Mouse (Mus musculus) frontal cortex, postnatal 36 days (tissue): ENCODE results near the gene Ldhd.

Experiments used
- DNase-seq, 2 experiments: peaks; one replicate each; pipeline ENCODE4 v3.0.0; 2022; ENCODE audit warnings: low spot score in 2 of 2

The Ldhd gene

DNA sequence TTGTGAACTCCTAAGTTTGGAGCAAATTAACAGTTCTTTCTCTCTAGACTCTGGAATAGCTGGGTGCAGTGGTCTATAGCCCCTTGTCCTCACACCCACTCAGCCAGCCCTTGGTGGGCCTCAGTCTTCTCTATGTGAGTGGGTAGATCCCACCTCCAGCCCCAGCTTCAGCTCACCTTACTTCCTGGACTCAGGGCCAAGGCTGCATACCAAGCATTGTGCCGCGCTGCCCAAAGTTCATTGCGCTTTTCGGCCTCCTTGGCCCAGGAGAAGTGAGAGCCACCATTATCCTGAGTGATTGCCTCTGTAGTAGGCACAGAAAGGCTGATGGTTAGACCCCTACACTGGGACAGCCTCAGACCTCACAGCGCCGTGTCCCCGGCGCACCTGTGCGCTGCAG lies 2.3 kb downstream of the Ldhd start:
- no peak for DNase-seq

DNA sequence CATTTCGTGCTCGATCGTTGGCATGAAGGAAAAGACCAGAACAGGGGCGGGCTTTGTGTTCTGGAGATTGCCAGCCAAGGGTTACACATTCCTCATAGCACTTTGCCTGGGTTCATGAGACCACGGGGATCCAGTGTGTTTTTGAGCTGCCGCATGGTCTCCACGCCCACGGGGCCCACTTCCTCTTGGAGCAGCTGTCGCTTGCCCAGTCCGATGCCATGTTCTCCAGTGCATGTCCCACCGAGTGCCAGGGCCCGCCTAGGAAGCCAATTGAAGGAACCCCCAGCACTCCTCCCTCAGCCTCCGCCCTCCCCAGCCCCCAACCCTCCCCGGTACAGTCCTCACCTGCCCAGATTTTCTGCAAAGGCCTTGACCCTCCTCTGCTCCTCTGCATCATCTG lies 3.2 kb downstream of the Ldhd start:
- no peak for DNase-seq

DNA sequence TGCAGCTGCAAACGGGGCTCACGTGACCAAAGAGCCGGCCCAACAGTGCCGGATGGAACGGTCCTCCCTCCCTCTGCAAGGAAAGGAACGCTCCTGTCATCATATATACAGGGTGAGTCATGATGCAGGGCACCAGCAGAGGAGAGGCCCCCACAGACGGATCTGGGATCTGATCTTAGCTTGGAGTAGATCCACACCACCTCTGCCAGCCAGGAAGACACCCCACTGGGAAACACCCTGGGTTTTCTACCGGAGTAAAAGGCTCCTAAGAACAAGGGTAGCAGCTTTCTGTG lies 3.7 kb downstream of the Ldhd start:
- peak; percentile 41 to 42 for DNase-seq

DNA sequence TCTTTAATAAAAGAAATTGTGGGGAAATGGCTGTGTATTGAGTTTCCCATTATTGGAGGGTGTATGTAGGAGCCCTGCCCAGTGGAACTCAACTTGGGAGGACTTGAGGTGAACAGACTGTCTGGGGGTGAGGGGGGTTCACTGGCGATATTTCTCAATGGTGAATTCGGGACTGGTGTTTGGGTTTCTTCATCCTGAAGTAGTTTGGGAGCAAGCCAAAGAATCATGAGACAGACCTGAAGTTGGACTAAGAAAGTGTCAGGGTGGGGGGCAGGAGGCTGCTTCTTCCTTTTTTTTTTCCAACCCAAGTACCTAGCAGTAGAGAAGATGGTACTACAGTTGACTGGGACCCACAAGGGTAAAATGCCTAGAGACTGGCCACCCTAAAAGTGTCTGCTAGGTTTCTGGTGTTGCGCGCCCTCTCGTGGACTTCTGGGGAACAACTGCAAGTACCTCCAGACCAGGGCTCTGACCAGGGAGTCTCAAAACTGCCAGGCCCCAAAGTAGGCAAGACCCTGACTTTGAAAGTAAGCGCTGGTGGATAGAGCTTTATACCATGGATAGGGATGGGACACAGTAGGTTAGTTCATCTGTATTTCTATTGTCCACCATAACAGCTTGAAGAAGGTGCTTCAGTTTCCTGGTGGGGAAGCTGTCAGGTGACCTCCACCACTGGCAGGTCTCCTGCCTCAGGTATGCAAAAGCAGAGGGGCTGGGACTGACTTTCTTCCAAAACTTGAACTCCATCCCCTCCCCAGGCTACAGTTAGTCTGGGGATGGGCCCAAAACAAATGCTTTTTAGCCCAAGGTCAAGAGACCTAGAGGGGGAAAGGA lies 4.3 kb downstream of the Ldhd start:
- peak; percentile 66 to 74 for DNase-seq

DNA sequence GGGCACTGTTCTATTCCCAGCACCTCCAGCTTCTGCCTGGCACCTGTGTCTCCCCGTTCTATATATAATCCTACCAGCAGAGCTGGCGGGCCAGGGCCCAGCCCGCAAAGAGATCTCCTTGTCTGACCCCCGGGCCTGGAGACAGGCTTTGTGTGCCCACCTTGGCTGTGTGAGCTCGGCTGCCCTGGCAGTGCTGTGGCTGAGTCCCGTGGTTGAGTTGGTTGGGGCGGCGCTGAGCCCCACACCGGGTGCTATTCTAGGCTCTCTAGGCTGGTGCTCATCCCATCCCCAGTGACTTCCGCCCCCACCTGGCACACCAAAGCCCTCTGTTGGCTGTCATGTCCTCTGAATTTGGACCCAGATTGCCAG lies 5.3 kb downstream of the Ldhd start:
- DNase-seq = peak in 1 of 2 experiments; percentile 35

DNA sequence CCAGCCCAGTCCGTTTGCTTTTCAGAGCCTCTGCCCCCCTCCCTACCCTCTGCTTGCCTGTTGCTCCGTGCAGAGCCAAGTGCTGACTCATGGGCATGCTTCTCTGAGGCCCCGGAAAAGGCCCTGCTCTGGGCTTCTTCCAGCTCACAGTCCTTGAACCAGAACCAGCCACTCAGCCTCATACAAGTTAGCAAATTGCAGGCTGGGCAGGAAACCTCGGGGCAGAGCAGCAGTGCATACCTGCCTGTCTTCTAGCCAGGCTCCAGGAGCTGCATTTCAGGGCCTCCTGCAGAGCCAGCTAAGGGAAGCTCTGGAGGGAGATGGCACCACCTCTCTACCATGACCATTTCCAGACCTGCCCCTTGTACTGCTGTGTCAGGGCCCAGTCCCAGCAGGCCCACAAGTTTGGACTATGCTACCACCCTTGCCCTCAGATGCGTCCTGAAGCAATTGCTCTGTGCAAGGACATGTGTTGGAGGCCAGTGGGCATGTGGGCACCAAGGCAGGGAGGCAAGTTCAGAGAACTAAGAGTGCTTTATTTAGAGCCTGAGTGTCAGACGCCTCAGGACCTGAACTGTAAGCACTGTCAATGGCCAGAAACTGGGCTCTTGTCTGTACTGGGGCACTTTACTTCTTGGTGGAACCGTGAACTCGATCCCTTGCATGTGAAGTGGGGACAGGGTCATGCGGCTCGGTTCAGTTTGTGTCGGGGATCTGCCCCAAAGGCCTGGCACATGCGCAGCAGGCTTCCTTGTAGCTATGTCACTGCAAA lies 5.9 kb downstream of the Ldhd start:
- peak; percentile 55 to 61 for DNase-seq

DNA sequence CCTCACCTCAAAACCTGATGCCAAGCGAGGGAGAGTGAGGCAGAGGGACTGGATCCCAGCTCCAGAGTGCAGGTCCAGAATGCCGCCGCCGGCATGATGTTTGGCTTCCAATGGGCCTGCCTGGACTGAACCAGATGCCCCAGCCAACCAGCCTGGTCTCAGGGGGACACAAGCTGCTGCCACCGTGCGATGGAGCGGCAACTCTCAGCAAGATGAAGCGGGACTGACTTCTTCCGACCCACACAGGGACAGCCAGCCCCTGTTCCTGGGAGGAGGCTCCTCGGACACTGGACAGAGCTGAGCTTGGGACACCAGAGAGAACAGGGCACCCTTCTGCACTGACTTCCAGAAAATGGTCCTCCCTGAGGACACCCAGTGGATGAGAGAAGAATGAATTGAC lies 7.6 kb downstream of the Ldhd start:
- DNase-seq = no peak

DNA sequence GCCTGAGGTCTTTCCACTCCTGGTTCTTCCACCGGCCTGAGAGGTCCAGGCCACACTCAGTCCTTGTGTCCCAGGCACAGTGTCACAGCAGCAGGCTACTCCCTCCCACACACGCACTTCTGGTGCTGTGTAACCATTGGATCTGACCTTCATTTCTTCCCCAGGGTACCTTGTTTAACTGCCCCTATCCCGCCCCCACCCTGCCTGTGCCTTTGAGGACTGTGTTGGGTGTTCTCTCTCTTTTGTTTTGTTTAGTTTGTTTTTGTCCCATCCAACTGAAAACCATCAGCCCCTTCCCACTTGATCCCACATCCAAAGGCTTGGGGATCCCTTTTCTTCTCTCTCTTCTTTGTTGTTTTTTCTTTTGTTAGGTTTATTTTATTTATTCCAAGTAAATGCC lies 8.1 kb downstream of the Ldhd start:
- no peak for DNase-seq

DNA sequence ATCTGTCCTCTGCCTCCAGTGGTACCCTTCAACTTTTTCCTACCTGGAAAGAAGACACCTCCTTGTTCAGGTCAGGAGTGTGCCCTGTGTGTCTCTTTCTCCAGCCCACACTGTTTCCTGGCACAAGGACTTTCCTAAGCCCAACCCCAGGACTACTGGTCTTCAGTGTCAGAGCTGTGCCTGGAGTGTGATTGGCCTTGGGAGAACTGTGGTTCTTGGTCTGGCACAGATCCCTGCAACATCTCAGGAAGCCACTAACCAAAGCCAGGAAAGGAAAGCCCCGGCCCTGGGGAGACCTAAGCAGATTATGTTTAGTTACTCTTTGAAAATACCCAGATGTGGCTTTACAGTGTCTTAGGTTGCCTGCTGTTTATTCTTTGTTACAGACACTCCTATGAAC lies 10.2 kb downstream of the Ldhd start:
- no peak for DNase-seq

DNA sequence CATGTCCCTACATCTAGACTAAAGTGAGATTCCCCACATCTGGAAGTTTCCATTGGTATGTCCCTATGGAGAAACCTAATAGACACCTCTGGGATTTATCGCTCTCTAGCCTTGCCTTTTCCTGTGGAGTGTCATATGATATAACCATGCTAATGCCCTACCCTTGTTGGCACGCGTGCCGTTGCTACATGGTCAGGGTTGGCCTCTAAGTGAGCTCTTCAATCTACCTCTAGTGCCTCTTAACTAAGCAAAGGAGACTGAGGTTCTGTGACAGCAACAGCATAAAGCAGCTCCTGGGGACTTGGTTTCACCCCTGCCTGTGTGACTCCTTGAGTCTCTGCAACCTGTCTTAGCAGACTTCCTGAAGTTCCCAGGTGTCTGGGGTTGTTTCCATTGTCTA lies 11.9 kb downstream of the Ldhd start:
- DNase-seq = no peak

DNA sequence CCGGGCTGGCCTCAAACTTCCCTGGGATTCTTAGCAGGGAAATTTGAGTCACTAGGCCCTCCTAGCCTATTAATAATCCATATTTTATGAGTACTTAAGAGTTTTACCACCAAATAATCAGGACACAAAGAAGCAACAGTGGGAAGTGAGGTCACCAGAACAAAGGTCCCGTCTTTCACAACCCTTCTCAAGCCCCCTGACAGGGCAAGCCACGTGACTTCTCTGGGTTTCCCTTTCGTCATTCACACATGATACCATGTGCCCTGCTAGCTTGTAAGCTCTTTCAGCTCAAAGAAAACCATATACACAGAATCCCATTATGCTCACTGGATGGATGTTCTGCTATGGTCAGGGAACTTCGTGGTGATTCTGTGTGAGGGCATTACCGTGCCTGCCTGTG lies 12.4 kb downstream of the Ldhd start:
- no peak for DNase-seq

DNA sequence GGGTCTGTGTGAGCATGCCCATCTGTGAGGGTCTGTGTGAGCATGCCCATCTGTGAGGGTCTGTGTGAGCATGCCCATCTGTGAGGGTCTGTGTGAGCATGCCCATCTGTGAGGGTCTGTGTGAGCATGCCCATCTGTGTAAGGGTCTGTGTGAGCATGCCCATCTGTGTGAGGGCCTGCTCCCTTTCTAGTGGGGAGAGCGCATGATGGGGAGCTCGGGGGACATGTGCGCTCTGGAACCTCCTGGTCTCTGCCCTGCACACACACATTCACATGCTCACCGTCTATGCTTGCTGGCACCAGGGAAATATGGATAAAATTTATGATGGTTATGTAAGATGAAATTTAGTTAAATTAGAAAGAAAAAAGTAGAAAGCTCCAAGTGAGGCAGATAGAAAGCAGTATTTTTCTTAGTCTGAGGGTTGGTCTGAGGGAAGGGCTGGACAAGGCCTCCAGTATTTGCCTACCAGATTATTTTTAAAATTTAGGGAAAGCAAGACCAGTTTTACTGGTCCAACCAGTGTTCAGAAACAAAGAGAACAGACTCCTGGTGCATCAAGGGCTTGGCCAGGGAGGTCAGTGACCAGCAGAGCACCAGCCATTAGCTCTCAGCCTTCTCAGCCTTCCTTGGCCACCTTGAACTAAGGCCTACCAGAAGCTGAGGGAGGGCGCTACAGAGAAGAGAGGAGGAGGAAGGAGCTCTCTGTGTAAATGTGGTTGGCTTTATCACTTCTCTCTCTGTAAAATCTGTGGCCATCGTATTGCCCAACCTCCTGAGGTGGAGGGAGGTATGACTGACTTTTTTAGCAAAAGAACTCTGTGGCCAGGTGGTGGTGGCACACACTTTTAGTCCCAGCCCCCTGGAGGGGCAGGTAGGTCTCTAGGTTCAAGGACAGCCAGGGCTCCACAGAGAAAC lies 15.1 kb downstream of the Ldhd start:
- DNase-seq = no peak

DNA sequence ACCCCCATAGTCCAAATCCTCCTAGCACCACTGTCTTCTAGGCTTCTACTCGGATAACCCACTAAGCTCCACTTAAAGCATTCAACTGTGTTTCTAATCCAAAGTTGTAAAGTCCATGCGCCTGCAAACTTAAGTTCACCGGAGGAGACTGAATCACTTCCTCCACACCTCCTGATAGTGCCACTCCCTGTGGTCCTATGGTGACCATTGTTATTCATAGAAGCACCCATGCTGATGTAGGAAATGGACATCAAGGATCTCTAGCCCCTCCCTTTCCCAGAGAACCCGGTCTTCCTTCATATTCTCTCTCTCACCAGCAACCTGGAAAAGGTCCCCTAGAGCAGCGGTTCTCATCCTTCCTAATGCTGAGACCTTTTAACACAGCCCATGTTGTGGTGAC lies 17.0 kb downstream of the Ldhd start:
- no peak for DNase-seq

DNA sequence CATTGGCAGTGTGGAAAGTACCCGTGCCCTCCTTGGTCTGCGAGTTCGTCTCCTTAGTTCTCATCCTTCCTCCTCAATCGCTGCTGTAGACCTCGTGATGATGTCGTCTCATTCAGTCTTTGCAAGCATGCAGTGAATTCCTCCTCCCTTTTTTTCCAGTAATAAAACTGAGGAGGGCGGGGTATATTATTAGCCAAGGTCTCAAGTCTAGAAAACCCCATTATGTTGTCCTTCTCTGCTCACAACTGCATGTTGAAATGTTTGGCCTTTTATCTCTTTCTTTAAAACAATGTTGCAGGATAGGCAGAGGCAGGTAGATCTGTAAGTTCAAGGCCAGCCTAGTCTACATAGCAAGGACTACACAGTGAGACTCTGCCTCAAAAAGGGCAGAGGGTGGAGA lies 22.8 kb downstream of the Ldhd start:
- DNase-seq = no peak

DNA sequence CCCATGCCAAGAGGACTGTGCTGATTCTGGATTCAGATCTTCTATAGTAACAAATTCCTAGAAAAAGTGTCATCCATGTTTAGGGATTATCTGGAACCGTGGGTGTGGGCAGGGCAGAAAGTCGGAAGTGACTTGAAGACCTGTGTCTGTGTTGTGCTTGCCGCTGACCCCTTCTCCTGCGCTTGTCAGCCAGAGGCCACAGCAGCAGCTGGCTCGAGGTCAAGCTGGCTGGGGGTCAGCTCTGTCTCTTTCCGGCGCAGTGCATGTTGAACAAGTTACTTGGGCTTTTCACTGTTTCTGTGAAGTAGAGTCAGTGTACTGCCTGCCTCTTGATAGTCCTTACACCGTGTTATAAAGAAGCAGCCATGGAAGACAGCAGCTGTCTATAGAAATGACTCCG lies 23.2 kb downstream of the Ldhd start:
- DNase-seq = no peak

DNA sequence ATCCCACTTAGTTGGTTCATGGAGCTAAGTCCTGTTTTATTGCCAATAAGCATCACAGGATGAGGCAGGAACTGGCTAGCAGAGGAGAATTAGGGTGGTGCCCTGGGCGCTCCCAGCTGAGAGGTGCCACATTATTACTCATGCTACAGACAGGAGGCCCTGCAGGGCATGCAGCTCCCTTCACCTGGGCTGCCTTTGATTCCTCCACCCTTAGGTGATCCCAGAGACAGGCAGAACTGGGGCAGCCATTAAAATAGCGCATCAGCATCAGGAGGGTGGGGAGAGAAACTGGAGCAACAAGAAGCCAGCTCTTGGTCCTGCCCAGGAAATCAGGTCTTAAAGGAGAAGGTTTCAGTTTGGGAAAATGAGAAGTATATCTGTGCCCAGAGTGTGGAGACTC lies 25.2 kb downstream of the Ldhd start:
- no peak for DNase-seq

DNA sequence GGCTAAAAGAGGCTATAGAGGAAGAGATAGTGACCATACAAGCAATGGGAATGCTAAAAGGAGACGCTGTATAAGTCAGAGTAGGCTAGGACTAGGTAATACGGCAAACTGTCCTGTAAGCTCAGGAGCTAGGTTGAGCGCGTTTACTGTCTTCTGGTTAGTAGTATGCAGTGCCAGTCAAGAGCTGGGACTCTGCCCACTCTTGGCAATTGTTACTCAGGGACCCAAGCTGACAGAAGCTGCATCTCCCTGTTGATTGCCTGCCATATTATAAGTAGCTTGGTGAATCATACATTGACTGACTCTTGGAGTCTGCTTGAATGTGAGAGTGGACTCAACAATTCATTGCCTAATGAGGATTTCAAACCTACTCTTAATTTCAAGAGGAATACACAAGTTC lies 28.1 kb downstream of the Ldhd start:
- DNase-seq = peak; percentile 32 to 41

DNA sequence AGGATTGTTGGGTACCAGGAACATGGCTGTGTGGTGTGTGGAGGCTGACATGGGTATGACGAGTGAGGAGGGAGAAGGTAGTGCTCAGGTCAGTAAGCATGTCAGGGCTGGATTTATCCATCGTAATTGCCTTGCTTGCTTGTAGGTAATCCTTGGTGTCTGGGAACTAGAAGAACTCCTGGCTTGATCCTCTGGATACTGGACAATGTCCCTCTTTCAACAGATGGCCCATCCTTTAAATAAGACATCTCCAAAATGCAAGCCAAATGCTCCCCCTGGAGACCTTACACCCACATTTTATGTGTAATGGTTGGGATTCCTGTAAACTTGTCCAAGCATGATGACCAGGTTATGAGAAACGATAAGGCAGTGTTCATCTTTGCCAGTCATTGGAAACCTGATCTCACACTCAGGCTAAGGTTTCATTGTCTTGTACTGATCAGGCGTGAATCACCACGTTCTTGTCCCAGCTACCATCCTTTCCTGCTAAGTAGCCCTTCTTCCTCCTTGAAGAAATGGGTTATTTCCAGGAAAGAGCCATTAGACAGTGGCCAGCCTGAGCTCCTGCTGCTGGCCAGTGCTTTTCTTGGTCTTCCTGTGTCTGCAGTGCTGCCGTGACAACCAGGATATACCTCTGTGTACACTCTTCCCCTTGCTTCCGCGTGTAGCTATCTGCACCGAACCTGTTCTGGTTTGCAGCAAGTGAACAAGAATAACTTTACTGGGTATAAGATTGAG lies 30.3 kb downstream of the Ldhd start:
- DNase-seq = no peak

DNA sequence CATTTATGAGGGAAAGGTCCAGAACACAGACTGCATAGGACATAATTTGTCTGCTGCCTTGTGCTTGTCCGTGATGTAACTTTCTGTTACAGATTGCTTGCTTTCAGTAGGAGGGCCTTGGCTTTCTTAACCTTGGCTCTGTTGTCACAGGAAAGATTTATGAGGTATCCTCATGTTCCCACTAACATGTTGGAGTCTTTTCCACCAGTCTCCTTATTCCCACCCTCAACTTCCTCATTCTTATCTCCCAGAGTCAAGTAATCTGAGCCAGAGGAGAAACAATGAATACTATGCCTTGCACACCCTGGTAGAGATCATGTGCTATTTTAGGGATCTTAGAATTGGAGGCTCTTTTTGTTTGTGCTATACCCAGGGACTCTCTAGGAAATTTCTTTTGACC lies 32.9 kb downstream of the Ldhd start:
- no peak for DNase-seq

DNA sequence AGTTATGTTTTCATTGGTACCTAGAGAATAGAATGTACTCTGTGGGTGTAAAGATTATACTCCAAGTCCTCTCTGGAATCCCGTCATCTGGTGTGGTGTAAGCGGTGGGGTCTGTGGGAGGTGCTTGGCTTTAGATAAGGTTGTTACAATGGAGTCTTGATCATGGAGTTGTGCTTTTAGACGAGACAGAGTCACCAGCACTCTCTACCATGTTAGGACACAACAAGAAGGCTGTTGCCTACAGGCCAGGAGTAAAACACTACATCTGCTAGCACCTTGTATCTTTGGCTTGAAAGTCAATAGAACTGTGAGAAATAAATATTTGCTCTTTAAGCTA lies 33.7 kb downstream of the Ldhd start:
- DNase-seq = no peak

DNA sequence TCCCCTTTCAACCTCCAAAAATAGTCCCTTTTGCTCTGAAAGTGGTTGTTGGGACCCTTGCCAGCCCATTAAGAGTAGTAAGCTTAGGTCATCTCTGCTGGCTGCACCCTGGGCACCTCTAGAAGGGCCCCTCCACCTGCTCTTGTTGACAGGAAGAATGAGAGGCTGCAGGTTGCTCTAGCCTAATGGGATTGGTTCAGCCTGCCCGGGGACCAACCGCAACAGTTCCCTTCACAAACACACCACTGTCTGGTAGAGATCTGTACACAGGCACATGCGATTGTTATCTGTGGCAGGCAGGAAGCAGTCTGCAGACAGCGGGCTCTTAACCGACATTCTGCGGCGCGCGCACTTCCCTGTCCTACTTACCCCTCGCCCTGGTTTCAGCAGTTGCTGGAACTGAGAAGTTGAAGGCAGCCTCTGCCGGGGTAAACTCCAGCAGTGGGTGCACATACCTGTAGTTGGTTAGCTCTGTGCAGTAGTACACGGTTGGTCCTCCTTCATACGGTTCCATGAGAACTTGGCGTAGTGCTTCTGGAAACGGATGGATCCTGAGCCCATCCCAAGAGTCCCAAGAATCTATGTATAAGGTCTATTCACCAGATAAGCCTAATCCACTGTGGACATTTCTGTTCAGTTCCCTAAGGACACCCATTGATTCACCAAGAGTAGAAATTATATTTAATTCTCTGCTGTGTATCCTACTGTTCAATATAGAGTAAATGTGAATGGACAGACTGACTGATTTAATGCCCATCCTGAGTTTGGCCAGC lies 34.3 kb downstream of the Ldhd start:
- peak in 1 of 2 experiments; percentile 27 for DNase-seq
